Mouse (Mus musculus): Measurements from ENCODE around the gene BC052040.
A peak's percentile ranks its signal among the peaks of the same experiment; 100 is the strongest.

BC052040 gene

DNA sequence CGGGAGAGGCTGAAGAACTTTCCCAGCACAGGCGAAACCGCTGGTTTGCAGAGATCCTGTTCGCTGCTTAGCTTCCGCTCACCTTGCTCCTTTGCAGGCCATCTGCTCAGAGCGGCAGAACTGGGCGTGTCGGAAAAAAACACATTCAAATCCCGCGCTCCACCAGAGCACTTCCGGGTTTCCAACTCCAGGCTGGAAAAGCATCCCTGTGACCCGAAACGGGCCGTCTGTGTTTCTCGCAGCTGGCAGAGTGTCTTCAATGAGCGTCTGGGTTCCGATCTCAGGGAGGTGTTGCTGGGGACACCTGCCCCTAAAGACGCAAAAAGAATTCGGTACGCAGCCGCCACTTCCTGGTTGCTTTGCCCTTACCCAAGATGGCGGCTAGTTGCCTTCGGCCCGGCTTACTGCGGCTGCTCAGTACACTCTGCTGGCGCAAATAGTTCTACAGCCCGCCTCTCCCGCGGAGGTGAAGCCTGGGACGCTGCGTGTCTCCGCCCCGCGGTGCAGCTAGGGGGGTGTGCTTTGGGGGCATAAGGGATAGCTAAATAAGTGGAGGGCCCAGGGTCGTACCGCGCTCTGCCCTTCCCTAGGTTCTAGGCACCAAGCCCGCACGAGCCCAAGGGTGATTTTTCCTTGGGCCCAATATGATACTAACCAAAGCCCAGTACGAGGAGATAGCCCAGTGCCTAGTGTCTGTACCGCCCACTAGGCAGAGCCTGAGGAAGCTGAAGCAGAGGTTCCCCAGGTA lies at the start of gene BC052040:
Gene BC052040 (plus strand): TSS at position 476 of the 748 bp plus-strand sequence.
- DNase-seq = peak; percentile 88 to 89

DNA sequence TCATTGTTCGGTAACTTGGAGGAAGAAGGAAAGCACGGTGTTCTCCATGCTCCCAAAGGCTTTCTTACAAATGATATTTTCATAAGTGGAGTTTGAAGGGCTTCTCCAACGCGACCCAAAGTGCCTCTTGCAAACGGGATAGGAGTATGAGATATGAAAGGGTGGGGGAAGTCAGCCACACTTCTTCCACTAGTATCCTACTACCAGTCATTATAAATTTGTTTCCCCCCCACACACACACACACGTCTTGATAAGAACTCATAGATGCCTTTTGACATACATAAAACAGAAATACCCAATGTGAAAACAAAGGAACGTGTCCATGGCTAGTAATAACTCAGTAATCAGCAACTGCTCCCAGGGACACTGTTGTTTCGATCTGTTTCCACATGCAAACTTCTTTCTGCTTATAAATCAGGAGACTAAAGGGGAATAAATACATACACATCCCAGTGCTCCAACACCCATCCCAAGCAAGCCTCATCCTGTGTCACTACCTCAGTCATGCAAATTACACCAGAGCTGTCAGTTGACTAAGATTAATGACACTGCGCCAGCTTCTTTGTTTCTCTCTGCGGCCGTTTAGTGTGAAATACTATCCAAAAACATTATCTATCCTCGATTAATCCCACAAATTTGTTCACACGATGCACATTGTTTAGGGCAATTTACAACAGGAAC lies 43.4 kb upstream of the BC052040 start:
- no peak for DNase-seq

DNA sequence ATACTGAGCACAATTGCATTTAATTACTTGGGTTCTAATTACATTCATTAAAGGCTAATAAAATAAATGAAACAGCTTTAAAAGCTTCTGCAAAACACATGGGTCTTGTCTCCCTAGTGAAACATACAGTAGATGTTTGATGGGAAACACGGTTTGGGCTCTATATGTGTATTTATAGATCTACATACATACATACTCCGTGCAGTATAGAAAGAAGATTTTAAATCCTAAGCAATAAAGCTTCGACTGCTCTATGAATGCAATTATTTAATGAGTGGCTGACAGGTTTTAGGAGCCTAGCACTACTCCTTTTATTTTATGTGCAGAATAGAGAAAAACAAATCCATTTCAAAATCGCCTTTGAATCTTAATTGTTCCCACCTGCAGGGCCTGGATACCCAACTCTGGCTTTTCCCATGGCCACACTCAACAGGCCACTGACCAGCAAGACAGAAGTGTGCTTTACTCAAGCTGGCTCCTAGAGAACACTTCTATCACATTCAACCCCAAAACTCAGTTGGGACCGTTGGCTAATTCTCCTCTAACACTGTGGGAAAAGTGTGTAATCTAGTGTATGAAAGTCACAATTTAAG lies 42.7 kb upstream of the BC052040 start:
- DNase-seq = no peak

DNA sequence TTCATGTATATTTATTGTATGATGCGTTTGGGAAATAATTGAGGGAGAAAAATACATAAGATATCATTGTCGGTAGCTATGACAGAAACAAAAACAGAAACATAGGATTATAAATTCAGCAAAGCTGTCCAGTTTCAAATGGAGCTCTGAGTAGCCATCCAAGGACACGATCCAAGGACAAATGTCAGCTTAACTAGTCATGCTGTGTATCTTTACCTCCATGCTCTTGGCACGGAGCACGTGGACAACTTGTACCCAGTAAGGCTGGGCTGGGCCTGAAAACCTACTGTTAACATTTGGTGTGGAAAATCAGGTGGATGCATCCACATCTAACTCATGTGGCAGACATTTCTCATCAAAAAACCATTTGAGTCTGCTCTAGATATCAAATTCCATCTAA lies 41.8 kb upstream of the BC052040 start:
- DNase-seq = no peak

DNA sequence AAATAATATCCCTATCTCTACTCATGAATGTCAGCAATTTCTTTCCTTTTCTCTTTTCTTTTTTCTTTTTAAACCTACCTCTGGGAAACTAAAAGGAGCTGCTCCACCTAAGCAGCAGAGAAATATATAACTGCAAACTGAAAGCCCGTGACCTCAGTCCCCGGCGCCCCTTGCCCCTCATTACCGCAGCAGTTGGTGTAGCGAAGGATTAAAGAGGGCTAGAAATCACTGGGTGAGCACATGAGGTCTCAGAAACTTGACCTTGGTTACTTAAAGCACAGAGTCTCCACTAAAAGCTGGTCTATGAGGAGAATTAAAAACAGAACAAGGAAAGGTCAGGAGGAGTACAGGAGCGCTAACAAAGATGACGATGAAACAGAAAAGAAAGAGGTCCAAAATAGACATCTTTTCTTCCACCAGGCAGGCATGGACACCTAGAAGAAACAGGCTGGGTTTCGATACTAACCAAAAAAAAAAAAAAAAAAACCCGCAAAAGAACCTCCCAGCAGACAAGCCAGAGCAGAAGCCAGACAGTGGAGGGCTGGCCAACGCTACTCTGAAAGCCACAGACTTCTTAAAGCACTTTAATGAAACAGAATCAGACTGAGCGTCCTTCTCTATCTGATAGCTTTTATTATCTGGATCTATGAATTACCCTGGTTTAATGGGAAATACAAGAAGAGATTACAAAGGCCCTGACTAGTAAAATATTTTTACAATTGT lies 39.0 kb upstream of the BC052040 start:
- no peak for DNase-seq

DNA sequence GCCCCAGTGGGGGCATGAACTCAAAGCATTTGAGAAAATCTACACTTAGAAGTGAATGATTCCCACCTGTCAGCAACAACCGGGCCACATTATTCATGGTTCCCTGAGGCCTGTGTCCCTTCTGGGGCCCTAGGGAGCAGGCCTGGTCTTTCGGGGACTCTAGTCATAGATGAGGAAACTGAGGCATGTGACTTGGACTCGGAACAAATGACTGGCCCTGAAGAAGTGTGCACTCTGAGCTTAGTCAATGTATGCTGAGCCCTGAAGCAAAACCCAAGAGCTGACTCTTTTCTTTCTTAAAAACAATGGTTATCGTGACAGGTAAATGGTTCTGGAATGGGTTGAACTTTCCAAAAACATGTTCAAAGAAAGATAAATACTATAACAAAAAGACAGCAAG lies 38.3 kb upstream of the BC052040 start:
- DNase-seq = no peak

DNA sequence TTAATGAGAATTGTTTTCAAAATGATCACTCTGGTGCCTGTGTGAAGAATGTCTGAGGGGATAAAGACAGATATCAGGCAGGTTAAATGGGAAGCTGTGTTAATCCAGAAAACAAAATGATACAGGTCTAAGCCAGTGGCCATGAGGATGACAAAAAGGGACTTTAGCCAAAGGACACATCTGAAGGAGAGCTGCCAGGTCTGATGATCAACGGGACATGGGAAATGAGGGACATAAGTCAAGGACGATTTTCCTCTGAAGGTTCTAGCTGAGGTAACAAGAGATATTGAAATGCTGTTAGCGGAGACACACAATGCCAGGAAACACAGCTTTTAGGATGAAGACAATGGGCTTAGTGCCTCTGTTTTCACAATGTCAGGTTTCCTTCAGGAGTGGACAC lies 29.6 kb upstream of the BC052040 start:
- no peak for DNase-seq

DNA sequence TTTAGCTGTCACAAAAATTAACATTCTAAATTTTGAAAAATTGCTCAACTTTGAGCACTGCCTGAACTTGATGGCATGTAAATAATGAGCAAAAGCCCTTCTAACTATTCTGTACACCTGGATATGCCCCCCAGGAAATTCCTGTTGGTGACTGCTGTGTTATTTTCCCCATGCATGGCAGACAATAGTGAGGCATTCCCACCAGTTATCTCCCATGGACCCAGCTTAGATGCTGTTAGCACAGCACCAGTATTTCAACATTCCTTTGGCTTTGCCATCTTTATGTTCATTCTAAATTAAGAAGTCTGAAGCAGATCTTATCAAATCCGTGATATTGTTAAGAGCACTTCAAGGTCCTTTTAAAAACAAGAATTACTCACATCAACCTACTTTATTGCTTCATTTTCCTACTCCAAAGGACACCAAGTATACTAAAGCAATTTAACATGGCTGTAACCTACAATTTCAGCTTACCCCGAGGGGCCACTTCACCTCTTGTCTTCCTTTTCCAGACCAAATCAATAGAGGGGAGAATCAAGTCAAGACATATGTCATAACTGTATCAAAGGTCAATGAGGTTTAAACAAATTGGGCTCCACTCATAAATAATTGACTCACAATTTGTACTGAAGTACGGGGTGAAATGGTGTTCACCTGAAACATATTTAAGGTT lies 19.2 kb upstream of the BC052040 start:
- no peak for DNase-seq

DNA sequence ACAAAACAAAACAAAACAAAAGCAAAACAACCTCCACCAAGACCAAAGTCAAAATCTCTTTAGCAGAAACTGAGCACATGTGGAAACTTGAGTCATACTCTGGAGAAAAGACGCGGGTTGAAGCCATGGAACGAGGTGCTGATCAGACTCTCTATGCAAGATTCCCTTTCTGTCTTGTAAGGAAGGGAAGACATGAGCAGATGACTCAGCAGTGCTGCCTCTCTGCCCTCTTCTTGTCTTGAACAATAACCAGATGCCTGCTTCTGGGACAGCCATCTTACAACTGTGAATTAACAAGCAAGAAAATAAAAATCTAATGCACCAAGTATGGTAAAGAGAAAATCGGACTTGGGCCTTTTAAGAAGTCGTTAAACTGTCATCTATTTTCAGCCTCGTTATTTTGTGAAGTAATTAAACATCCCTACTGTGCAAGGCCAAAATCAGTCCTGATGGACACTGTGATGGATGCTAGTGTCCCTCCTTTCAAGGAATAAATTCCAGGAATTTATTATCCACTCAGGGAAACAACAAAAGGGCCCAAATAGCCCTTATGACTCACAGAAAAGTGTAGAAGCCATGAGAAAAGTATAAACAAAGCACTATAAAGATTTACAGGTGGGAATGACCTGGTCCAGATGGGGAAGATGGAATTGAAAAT lies 18.0 kb upstream of the BC052040 start:
- DNase-seq = no peak

DNA sequence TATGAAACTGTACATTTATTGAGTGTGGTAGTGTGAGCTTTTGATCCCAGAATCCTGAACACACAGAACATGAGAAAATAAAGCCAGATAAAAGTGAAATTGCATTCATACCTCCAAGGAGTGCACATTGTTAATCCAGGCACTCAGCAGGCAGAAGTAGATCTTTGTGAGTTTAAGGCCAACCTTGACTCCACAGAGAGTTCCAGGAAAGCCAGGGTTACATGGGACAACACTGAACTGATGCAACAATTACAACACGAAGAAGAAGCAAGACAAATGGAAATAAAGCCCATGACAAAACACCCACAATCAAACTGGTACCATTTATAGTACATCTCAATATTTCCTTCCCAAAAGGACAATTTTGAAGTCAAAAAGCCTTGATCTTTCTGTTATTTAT lies 9.5 kb upstream of the BC052040 start:
- DNase-seq = no peak

DNA sequence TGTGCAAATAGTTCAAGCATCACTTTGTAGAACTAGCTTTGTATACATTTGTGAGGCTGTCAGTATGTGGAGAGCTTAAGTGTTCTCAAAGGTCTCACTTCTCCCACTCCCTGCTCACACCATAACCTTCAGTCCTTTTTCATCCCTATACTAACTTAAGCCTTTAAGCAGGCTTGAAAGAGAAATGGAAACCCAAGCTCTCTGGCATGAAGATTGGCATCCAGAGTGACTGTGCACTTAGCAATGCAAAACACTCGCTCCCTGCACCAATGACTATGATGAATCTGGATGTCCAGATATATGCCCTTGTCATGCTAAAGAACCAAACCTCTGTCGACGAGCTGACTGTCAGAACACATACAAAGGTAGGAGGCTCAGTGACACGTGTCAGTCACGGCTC lies 6.7 kb upstream of the BC052040 start:
- no peak for DNase-seq

DNA sequence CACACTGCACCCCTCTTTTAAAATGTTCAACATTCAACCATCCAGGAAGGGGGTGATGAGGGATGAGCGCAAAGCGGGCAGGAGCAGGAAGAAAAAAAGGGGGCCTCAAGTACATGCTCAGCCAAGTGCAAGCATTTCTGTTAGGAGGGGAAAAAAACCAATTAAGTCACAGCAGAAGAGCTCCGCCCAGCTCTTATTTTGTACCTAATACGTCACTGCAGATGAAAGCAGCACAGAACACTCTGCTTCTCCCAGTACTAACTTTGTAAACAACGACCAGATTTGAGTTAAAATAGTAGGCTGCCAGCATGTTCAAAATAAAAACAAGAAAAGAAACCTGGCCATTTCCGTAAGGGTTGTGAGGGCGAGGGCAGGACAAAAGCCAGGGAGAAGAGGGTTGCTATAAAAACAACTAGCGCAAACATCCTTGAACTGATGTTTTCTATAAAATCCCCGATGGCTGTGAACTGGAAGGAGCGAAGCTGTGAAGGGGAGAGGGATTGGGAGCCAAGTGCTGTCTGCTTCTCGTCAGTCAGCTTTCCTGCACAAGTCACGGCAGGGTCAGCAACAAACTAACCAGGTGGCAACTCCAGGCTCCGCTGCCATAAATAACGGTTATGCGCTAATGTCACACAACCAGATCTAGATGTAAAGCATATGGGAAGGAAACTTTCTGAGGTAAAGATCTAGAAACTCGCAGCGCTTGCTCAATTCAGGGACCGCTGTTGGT lies 2.2 kb upstream of the BC052040 start:
- no peak for DNase-seq

DNA sequence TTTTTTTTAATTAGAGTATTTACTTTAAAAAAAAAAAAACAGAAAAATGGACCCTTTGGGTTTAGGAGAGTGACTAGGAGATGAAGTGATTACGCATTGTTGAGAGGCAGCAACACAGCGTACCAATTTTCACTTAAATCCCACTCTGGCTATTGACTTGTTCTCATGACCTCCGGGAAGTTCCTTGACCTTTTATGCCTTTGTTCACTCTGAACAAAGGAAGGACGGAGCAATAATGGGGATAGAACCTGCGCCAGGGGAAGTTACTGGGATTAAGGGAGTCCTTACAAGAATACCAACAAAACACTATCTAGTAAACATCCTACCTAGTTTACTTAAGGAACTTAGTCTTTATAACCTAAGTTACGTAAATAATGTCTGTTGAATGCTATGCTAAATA lies 1.5 kb upstream of the BC052040 start:
- DNase-seq = no peak

DNA sequence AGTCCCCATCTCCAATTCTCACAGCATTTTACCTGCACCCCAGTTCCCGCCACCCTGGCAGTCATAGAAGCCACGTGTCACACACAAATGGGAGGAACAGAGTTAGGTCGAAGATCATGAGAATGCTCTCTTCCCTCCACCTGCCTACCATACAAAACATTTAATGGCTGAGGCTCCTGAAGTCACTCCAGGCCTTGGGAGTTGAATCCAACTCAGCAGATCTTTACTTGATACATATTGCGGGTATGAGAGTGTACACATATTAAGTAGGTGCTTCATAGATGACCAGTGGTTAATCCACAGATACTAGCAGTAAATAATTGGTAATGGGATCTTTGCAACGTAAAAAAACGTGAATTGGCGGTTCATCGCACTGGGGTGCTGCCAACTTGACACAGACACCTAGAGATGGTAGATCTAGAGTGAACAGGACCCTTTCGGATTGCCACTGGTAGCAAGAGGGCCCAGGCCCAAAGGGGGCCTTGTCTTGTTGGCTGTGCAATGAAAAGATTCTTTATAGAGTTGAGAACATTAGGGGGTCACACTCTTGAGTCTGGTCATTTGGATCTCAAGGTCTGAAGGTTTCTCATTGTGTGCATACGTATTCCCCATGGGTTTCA lies 583 bp downstream of the BC052040 start:
- peak; percentile 8 to 17 for DNase-seq

DNA sequence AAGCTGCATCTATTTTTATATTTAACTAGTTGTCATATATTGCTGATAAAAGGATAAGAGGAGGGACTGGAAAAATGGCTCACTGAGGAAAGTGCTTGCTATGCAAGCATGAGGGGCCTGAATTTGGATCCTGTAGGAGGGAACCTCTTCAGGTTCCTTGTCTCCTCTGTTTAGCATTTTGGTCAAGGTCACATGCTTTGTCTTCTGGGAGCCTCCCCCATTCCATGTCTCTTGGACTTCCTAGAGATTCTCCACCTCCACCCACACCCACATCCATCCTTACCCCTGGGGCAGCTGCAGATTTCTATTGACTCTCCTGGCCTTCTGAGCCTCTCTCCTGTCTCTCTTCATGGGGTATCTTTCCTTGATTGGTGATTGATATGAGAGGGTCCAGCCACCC lies 2.3 kb downstream of the BC052040 start:
- no peak for DNase-seq

DNA sequence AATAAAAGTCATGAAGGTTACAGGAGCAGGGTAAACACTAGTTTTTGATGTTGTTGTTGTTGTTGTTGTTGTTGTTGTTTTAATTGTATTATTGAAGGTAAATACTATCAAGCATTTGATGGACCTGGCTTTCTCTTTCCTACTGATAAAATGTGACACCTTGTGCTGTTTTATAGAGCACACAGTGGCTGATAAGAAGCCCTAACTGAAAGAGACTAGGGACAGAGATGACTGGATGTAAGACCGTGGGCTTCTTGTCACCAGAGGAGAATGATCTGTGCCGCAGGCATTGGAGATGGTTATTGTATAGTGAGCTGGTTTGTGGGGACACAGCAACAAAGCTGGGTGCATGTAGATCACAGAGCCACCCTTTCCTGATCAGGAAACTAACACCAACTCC lies 9.1 kb downstream of the BC052040 start:
- DNase-seq = no peak

DNA sequence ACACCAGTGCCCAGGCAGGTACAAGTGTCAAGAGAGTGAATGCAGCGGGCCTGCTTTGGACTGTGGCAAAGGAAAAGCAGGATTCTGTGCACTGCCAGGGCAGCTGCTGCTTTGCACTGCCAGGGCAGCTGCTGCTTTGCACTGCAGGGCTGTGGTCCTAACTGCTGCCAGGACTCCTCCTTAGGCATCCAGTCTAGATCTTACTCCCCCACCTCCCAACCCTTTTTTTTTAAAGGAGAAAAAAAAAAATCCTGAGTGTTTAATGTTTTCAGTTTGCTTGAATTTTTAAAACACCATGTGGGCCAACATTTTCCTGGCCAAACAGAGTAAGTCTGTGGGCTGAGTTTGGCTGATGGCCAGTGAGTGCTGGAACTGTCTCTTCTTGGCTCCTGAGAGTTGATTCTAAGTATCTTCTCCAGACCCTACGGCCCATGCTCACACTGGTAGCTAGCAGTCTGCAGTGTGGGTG lies 11.2 kb downstream of the BC052040 start:
- peak; percentile 22 to 32 for DNase-seq

DNA sequence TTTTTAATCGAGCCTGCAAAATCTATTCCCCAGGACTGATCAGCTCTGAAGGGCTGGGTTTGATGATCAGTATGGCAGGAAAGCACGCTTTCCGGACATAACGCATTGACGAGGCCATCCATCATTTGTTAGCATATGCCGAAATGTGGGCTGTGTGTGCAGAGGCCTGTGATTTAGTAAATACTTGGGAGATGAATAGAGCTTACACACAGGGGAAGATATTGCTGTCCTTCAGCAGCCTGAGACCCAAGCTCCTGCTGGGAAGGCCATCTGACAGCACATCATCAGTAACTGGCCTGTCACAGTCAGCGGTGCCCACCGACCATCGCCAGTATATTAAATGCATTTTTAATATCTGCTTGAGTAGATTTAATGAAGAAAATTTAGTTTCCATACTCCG lies 15.5 kb downstream of the BC052040 start:
- DNase-seq = no peak

DNA sequence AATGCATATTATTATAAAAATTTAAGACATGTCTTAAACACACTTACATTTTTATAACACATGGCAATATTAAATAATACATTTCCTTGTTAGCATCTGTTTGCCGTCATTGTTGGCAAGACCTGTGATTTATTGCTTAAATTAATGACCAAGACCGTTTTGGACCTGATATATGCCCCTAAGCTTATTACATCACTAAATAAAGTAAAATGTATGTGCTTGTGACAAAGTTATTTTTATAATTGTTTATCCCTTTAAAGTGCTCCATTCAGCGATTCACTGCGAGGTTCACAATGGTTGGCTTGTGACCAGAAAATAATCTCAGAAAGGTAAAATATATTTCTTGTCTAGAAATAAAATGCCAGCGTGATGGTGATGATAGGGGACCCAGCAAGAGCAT lies 16.8 kb downstream of the BC052040 start:
- DNase-seq = no peak

DNA sequence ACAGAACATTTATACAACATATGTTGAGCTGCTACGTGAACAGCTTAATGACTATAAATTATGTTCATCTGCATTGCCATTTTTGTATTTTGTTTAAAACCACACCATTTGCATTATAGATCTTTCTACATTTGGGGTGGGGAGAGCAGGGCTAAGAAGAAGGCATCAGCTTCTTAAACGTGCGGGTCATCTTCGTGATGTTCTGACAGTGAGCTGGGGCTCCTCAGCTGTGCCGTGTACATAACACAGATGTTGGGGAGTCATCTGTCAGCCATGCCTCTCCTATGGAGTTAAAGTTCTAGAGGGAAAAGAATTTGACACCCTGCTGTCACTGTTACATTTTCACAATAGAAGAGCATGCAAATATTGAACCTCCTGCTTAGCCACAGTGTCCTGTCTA lies 19.2 kb downstream of the BC052040 start:
- DNase-seq = no peak

DNA sequence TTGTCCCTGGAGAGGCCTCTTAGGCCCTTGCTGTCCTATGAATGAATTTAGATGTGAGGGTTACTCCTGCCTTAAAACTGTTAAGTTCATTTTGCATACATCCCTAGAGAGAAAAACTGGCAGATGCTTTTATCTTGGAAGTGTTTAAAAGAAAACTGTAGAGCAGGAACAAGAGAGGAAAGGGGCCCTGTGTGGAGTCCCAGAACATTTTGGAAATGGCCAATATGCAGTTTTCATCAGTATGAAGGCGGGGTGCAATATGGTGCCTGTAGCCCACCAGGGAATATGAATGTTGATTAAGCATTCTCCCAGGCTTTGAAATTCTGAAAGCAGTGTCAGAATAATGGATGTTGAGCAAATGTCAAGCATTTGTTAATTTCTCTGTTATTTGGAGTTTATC lies 19.8 kb downstream of the BC052040 start:
- DNase-seq = no peak
